Mouse (Mus musculus) lung, postnatal 0 days (tissue): Measurements from ENCODE around the gene Ttll8.

Experiments
- CTCF ChIP-seq: IDR thresholded peaks from 2 replicates; pipeline ENCODE4 v1.5.1; 2016; ENCODE audit warnings: antibody characterized with exemption, mild to moderate bottlenecking
- EP300 ChIP-seq: IDR thresholded peaks from 2 replicates; pipeline ENCODE4 v1.6.1; 2016; ENCODE audit warnings: antibody characterized with exemption, mild to moderate bottlenecking, control low read depth

GRCm38 (mm10) chr15:88915046-88915445 is 39.2 kb downstream of the Ttll8 start:
- TF ChIP-seq CTCF (no peak), EP300 (no peak)
